Mouse (Mus musculus): Measurements from ENCODE around the gene Polr1a. TPM values are rescaled to one million over a fixed set of nuclear protein-coding genes. Genes with fewer than 3 reads are reported as not detected.

The Polr1a gene
- total RNA-seq, 2 experiments from 2014 or later = 31.8 to 31.9 TPM

DNA sequence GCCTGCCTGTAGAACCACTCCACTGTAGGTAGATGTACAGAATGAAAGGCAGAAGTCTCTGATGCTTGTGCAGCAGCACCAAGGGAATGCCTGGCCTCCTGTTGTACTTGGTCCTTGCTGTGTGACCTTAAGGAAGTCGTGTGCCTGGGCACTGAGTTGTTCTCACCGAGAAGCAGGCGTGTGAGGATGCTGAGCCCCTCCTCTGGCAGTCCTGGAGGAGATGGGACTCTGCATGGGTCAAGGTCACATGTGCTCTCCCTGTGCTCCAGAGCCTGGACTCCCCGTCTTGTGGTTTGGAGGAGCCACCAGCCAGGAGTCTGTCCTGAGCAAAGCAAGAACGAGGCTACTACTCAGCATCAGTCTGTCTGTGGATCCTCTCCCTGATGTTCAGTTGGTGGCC is 42.3 kb downstream of the Polr1a start:
- Histone ChIP-seq H3K27ac (no peak overlapping the region), H3K4me3 (no peak overlapping the region)
- no peak for TF ChIP-seq CTCF (IDR thresholded peaks at IDR 0.05)
- intact Hi-C loops (cut with DNase I) = no loop called here
- DNase-seq (ENCODE audit: extremely low spot score in 1 of 2, low spot score in 2 of 2) = no peak

DNA sequence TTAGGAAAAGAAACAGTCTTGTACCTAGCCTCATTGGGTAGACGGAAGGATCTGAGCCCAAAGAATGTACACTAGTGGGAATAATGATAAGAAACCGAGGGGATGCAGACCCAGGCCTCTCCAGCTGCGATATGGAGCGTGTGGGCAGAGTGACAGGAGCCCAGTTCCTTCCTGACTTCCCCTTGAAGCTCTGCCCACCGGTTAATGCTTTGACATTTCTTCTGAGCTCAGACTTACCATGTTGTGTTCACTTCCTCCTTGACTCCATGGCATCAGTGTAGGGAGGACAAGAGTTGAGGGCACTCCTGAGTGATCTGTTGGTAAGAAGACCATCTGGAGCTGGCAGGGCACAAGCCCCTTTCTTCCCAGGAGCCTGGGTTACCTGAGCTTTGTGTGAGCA is 53.3 kb downstream of the Polr1a start:
- intact Hi-C loops (cut with DNase I) = no loop called here
- TF ChIP-seq CTCF (IDR thresholded peaks at IDR 0.05) = no peak
- no peak overlapping the region for H3K4me3 ChIP-seq
- no peak overlapping the region for H3K27ac ChIP-seq
- DNase-seq (ENCODE audit: extremely low spot score in 1 of 2, low spot score in 2 of 2) = no peak

DNA sequence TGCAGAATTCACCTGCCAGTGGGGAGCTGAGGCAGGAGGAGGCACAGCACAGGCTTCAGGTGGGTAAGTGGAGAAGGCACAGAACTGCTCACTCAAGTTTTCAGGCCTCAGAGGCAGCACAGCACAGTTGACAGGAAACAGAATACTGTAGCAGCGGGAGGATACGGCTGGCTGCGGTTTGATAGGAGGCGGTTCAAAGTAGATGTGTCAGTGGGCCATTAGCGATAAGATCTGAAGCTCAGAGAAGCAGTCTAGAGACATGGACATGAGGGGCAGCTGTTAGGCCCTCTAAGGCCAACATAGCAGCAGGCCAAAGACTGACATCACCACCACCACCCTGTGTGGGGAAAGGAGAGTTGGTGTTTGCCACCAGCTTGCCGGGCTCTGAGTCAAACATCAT is 53.9 kb downstream of the Polr1a start:
- no peak for DNase-seq (ENCODE audit: extremely low spot score in 1 of 2, low spot score in 2 of 2)
- intact Hi-C loops (cut with DNase I) = no loop called here
- Histone ChIP-seq H3K27ac (no peak overlapping the region), H3K4me3 (no peak overlapping the region)
- TF ChIP-seq CTCF (IDR thresholded peaks at IDR 0.05) = no peak

DNA sequence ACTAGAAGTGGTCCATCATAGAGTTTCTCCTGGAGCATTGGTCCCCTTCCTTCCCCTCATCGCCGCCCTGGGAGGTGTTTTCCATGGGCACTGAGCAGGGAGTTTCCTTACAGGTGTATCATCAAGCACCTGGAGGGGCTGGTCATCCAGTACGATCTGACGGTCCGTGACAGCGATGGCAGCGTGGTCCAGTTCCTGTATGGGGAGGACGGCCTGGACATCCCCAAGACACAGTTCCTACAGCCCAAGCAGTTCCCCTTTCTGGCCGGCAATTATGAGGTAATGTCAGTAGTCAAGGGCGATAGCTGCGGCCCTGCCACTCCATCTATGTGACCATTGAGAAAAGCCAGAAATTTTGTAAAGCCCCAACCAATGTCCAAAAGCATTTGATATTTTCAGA is 54.7 kb downstream of the Polr1a start:
- H3K27ac ChIP-seq = no peak overlapping the region
- DNase-seq (ENCODE audit: extremely low spot score in 1 of 2, low spot score in 2 of 2) = no peak
- intact Hi-C loops (cut with DNase I) = no loop called here
- no peak overlapping the region for H3K4me3 ChIP-seq
- TF ChIP-seq CTCF (IDR thresholded peaks at IDR 0.05) = no peak

DNA sequence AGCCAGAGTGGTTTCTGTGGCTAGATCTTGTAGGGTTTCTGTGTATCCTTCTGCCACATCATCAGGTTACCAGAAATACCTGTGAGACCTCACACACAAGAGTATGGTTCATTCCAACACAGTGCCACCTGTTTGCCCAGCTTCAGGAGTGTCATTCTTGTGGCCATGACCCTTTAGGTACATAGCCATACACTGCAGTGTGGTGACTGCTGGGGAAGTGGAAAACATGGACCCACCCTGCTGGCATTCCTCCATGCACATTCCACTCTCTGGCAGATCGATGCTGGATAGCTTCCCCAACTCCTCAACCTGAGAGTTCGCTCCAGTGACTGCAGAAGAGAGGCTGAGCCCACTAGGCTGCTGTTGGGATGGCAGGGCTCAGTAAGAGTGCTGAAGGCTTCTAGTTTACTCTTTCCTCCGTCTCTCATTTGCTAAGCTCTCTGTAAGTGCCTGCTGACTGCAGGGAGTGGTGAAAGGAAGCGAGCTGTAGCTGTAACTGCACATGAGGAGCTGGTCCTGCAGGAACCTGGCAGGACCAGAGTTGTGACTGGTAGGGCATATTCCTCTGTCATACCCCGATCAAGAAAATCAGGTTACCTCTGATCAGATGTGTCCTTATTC is 57.9 kb downstream of the Polr1a start:
- DNase-seq (ENCODE audit: extremely low spot score in 1 of 2, low spot score in 2 of 2) = no peak
- H3K27ac ChIP-seq = no peak overlapping the region
- H3K4me3 ChIP-seq = no peak overlapping the region
- intact Hi-C loops (cut with DNase I) = no loop called here
- TF ChIP-seq CTCF (IDR thresholded peaks at IDR 0.05) = no peak

DNA sequence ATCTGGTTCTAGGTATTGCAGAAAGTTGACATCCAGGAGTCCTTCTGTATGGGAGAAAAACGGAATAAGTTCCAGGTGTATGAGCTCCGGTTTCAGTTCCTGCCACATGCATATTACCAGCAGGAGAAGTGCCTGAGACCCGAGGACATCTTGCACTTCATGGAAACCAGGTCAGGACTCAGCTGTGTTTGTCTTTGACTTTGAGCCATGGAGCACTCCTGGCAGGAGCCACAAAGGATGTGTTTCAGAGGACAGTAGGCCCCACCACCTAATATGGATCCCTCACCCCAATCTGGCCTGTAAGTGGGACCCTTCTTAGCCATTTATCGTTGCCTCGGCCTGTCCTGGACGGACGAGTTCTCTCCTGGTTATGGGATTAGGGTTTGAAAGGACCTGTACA is 59.0 kb downstream of the Polr1a start:
- Histone ChIP-seq H3K4me3 (no peak overlapping the region), H3K27ac (no peak overlapping the region)
- no peak for TF ChIP-seq CTCF (IDR thresholded peaks at IDR 0.05)
- intact Hi-C loops (cut with DNase I) = no loop called here
- no peak for DNase-seq (ENCODE audit: extremely low spot score in 1 of 2, low spot score in 2 of 2)

DNA sequence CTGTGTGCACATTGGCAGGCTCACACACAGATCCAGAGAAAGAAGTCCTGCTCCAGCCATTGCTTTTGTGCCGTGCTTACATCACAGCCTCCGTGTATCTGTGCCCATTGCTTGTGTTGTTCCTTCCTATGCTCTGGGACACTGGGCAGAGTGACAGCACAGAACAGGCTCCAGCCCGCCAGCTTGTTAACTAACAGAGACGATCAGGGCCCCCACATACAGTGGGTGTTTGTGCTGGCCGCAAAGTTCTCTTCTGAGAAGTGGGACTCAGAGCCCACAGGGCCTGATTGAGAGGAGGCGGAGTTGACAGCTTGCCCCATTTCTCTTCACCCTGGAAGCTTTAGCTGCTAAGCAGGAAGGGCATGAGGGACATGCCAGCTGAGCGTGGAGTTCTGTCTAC is 60.6 kb downstream of the Polr1a start:
- Histone ChIP-seq H3K27ac (peak overlapping the region; percentile 45), H3K4me3 (no peak overlapping the region)
- TF ChIP-seq CTCF (IDR thresholded peaks at IDR 0.05) = no peak
- intact Hi-C loops (cut with DNase I) = no loop called here
- peak in 1 of 2 experiments; percentile 52 for DNase-seq (ENCODE audit: extremely low spot score in 1 of 2, low spot score in 2 of 2)

DNA sequence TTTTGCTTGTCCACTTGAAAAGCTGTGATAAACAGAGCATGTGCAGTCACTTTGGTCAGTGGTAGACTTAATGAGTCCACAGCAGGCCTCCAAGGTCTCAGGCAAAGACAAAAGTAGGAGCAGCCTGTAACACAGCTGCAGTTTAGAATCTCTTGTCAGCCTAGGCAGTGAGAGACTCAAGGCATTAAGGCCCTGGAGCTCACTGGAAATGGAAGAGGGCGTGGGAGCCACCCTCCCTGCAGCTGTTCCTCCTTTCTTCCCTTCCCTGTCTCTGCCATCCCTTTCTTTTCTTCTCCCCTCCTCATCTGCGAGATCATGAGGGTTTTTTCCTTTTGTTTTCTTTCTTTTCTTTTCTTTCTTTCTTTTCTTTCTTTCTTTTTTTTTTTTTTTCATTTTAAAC is 61.3 kb downstream of the Polr1a start:
- DNase-seq (ENCODE audit: extremely low spot score in 1 of 2, low spot score in 2 of 2) = no peak
- Histone ChIP-seq H3K4me3 (no peak overlapping the region), H3K27ac (peak overlapping the region; percentile 38; the same call in 1 of the 2 replicates)
- intact Hi-C loops (cut with DNase I) = no loop called here
- no peak for TF ChIP-seq CTCF (IDR thresholded peaks at IDR 0.05)

DNA sequence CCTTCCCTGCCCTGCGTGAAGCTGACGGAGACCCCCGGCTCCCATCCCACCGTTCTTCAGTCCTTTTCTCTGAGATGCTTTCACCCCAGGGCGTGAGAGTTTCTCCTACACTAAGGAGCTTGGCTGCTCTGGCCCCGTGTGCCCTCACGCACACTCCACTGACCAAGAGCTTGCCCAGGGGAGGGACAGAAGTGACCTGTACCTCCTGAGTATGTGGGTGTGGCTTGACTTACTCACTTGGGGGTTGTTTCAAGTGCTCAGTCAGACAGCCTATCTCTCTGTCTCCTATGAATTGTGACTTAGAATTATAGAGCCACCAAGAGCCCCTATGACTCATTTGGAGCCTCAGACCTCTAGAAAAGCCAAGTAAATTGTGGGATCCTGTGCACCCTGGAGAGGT is 67.7 kb downstream of the Polr1a start:
- no peak for DNase-seq (ENCODE audit: extremely low spot score in 1 of 2, low spot score in 2 of 2)
- Histone ChIP-seq H3K27ac (no peak overlapping the region), H3K4me3 (no peak overlapping the region)
- intact Hi-C loops (cut with DNase I) = no loop called here
- no peak for TF ChIP-seq CTCF (IDR thresholded peaks at IDR 0.05)

DNA sequence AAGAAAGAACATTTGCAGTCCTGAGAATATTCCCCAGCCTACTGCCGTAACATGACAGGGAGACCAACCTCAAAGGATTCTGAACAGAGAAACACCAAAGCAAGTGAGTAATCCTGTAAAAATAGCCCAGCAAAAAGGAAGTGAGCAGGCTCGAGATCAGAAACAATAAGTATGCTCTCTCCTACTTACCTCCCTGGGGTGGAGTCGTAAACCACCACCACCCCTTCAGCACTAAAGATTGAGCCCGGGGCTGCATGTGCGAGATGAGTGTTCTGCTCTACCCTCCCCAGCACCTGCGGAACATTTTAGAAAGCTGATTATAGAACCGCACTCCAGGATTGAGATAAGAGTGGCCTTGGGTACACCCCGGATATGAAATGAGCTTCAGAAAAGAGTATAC is 71.3 kb downstream of the Polr1a start:
- H3K4me3 ChIP-seq = no peak overlapping the region
- no peak for TF ChIP-seq CTCF (IDR thresholded peaks at IDR 0.05)
- intact Hi-C loops (cut with DNase I) = loop anchor here (2.0 to 5.0 kb wide), 2 partner anchors 67 to 237 kb away; no protein-coding TSS in a partner anchor
- no peak for DNase-seq (ENCODE audit: extremely low spot score in 1 of 2, low spot score in 2 of 2)
- H3K27ac ChIP-seq = peak overlapping the region; percentile 76

DNA sequence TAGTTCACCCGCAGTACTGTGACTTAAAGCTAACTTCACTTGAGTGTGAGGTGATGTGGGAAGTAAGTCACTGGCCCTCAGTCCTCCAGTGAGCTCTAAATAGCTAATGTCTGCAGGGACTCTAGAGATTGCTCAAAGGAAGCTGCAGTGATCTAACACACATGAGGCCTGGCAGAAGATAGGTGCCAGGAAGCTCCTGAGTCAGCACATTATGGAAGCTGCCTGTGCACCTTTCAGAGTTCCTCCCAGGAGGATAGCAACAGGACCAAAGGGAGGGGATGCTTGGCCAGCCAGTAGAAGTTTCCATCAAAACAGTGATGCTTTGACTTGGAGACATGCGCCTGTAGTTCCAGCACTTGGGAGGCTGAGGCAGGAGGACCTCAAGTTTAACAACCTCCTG is 71.7 kb downstream of the Polr1a start:
- TF ChIP-seq CTCF (IDR thresholded peaks at IDR 0.05) = no peak
- intact Hi-C loops (cut with DNase I) = loop anchor here (2.0 to 5.0 kb wide), 2 partner anchors 67 to 236 kb away; no protein-coding TSS in a partner anchor
- H3K4me3 ChIP-seq = no peak overlapping the region
- DNase-seq (ENCODE audit: extremely low spot score in 1 of 2, low spot score in 2 of 2) = no peak
- H3K27ac ChIP-seq = peak overlapping the region; percentile 76

DNA sequence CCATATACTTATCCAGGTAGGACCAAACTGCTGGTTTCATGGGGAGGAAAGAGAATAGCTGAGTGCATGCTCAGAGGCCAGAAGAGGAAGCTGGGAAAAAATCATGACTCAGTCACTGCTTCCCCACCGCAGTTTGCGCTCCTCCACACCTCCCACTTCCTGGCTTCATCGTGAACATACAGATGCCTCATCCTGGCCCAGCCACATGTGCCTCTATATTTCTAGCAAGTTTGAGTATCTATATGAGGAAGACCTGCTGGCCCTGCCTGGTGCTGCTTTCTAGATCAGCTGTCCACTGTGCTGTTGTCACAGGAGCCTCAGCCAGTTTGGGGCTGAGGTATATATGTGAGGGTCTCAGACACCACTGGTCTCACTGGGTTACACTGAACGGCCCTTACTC is 72.6 kb downstream of the Polr1a start:
- peak overlapping the region; percentile 76 for H3K27ac ChIP-seq
- intact Hi-C loops (cut with DNase I) = loop anchor here (1.0 to 5.0 kb wide), 3 partner anchors 66 to 235 kb away; partner anchors contain the start of gene St3gal5
- TF ChIP-seq CTCF (IDR thresholded peaks at IDR 0.05) = no peak

DNA sequence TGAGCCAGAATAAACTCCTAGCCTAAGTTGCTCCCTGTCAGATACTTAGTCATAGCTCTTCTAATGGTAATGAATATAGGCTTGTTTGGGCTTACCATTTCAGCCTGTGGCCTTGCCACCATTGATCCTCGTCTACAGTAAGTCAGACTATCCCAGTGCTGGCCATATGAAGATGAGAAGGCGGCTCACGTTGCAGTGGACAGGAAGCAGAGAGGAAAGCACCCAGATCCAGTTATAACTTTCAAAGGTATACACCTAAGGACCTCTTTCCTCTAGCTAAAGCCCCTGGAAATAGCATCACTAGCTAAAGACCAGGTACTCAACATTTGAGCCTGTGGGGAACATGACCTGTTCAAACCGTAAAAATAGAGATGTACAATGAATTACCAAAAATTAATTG is 77.1 kb downstream of the Polr1a start:
- no peak for DNase-seq (ENCODE audit: extremely low spot score in 1 of 2, low spot score in 2 of 2)
- H3K27ac ChIP-seq = no peak overlapping the region
- H3K4me3 ChIP-seq = no peak overlapping the region
- no peak for TF ChIP-seq CTCF (IDR thresholded peaks at IDR 0.05)
- intact Hi-C loops (cut with DNase I) = no loop called here

More for the DNA sequence above, 72.6 kb downstream of the Polr1a start:
- DNase-seq (ENCODE audit: extremely low spot score in 1 of 2, low spot score in 2 of 2) = peak; percentile 58 to 63
- H3K4me3 ChIP-seq = no peak overlapping the region

Measured in left cerebral cortex, adult 2 months (tissue).